Mouse (Mus musculus) lung, embryonic 14.5 days (tissue): ENCODE data around the gene Cryba4. TPM values are rescaled to one million over a fixed set of nuclear protein-coding genes. Genes with fewer than 3 reads are reported as not detected.

Source experiments
- ATAC-seq: fragments of 200-750 bp; cut with Nextera tagmentation; 2 replicates; pipeline ENCODE4 v1.8.0; 2017; ENCODE audit warnings: mild to moderate bottlenecking, moderate TSS enrichment, moderate library complexity; ENCODE audit not compliant: insufficient read depth
- DNase-seq: peaks from one replicate; pipeline ENCODE4 v3.0.0-alpha.2; 2015
- H3K27ac ChIP-seq: fragments of 300-500 bp; sonication (generic); 2 replicates; pipeline ENCODE4 v1.5.1; 2014; ENCODE audit warnings: low read depth, mild to moderate bottlenecking, moderate library complexity
- H3K27me3 ChIP-seq: fragments of 300-500 bp; sonication (generic); 2 replicates; pipeline ENCODE4 v1.6.1; 2014; ENCODE audit warnings: low read length, control low read depth; ENCODE audit not compliant: insufficient read depth
- H3K36me3 ChIP-seq: fragments of 300-500 bp; sonication (generic); 2 replicates; pipeline ENCODE4 v1.6.1; 2014; ENCODE audit warnings: control low read depth; ENCODE audit not compliant: insufficient read depth
- H3K4me1 ChIP-seq: fragments of 300-500 bp; sonication (generic); 2 replicates; pipeline ENCODE4 v1.6.1; 2014; ENCODE audit warnings: antibody characterized with exemption, control low read depth; ENCODE audit not compliant: insufficient read depth
- H3K4me2 ChIP-seq: fragments of 300-500 bp; sonication (generic); 2 replicates; pipeline ENCODE4 v1.6.1; 2014; ENCODE audit warnings: mild to moderate bottlenecking
- H3K4me3 ChIP-seq: fragments of 300-500 bp; sonication (generic); 2 replicates; pipeline ENCODE4 v1.5.1; 2014; ENCODE audit warnings: low read depth, low read length
- H3K9ac ChIP-seq: fragments of 300-500 bp; sonication (generic); 2 replicates; pipeline ENCODE4 v1.6.1; 2014
- H3K9me3 ChIP-seq: fragments of 300-500 bp; sonication (generic); 2 replicates; pipeline ENCODE4 v1.6.1; 2016; ENCODE audit warnings: low read depth, low read length, control low read depth
- CTCF ChIP-seq: IDR thresholded peaks from 2 replicates; pipeline ENCODE4 v1.5.1; 2016; ENCODE audit warnings: antibody characterized with exemption, low read depth
- WGBS: fragments of 180-500 bp; shearing (Covaris S2); extraction: QIAGEN DNeasy Blood & Tissue Kit; methylation state at CpG from one replicate; pipeline ENCODE4 v1.1.7; 2014; 5-methylcytosine and 5-hydroxymethylcytosine counted together
- polyA plus RNA-seq: library from polyadenylated mRNA; unstranded; fragments of >200 nt; fragmentation: Nextera tagmentation; extraction: Ambion mirVana; gene quantifications from 2 replicates; pipeline ENCODE4 v1.2.1, GENCODE M21; 2014

The Cryba4 gene
- polyA plus RNA-seq, 1 experiment from 2014 or later, result 2.7 TPM

DNA sequence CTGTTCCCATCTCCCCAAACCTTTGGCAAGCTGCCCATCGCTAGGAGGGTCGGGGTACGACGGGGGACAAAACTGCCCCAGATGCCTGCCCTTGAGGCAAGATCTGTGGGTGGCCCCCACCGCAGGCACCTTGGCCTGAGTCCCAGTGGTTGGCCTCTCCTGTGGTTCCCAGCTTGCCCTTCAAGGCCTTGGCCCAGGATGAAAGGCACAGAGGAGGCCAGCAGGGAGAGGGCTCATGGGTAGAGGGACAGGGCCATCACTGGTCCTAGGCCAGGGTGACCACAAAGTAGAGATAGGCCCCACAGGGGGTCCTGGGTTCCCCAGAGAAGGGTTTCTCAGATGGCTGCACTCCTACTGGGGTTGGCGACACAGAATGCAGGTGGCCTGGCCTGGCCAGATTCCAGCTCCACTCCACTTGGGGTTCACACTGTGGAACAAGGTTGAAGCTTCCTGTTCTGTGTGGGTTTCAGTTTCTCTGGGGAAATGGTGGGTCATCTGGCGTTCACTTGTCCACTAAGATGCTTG is 2.0 kb upstream of the Cryba4 start:
- H3K27me3 ChIP-seq, result no peaks in the 10 kb centered on the region
- DNase-seq (peak; percentile 34), ATAC-seq (peak; percentile 26; the same call in 1 of the 2 replicates)
- no peaks in the 10 kb centered on the region; the same call in 1 of the 2 replicates for H3K4me1 ChIP-seq
- H3K9me3 ChIP-seq, result no peaks in the 10 kb centered on the region
- H3K36me3 ChIP-seq, result no peaks in the 10 kb centered on the region
- WGBS, result 52% methylated on average over 7 of the region's 7 CpGs
- H3K27ac ChIP-seq, result no peak overlapping the region
- no peak overlapping the region for H3K9ac ChIP-seq
- no peak overlapping the region for H3K4me3 ChIP-seq
- H3K4me2 ChIP-seq, result no peak overlapping the region
- TF ChIP-seq CTCF, result no peak

DNA sequence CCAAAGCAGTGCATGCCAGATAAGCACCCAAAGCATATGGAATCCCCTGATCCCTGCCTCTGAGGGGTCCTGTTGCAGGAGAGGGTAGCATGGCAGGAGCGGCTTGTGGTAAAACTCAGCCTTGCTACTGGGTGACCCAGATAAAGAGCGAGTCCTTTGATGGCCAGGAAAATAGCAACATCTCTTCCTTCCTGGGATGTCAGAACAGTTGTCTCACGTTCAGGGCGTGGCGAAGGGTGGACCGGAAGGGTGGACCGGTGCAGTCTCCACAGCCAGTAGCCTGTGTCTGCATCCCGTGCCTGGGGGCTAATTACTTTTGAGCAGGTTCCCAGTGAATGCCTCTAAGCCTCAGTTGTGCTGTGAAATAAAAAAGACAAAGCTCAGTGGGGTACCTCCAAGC is 851 bp upstream of the Cryba4 start:
- H3K9me3 ChIP-seq, result no peaks in the 10 kb centered on the region

DNA sequence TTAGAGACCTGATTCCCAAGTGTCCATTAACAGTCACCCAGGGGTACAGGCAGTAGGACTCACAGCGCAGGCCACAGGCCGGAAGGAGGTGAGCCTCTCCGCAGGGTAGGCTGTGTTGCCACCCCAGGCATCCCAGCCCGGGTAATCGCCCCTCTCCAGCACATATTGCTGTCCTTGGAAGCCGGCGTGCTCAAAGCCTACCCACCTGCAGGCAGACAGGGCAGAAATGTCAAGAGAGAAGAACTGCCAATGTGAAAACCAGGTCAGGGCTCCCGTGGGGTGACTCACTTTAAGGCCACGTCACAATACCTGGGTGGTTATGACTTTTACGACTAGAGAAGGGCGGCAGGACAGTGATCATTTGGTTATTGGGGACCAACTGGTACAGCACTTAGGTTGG is 3.2 kb downstream of the Cryba4 start:
- 86% methylated on average over 11 of the region's 11 CpGs for WGBS
- H3K27ac ChIP-seq, result no peak overlapping the region
- H3K27me3 ChIP-seq, result no peaks in the 10 kb centered on the region
- no peak for TF ChIP-seq CTCF
- ATAC-seq, result no peak
- H3K36me3 ChIP-seq, result no peaks in the 10 kb centered on the region
- H3K9me3 ChIP-seq, result no peaks in the 10 kb centered on the region
- no peaks in the 10 kb centered on the region; the same call in 1 of the 2 replicates for H3K4me1 ChIP-seq
- no peak overlapping the region for H3K4me2 ChIP-seq
- DNase-seq, result no peak
- H3K9ac ChIP-seq, result no peak overlapping the region
- no peak overlapping the region for H3K4me3 ChIP-seq

More for the DNA sequence above, 851 bp upstream of the Cryba4 start:
- no peak overlapping the region for H3K4me2 ChIP-seq
- TF ChIP-seq CTCF, result no peak
- no peaks in the 10 kb centered on the region for H3K36me3 ChIP-seq
- H3K27ac ChIP-seq, result no peak overlapping the region
- no peak overlapping the region for H3K9ac ChIP-seq
- no peak overlapping the region for H3K4me3 ChIP-seq
- no peak for ATAC-seq
- H3K27me3 ChIP-seq, result no peaks in the 10 kb centered on the region
- DNase-seq, result no peak
- no peaks in the 10 kb centered on the region; the same call in 1 of the 2 replicates for H3K4me1 ChIP-seq
- WGBS, result 53% methylated on average over 8 of the region's 8 CpGs

DNA sequence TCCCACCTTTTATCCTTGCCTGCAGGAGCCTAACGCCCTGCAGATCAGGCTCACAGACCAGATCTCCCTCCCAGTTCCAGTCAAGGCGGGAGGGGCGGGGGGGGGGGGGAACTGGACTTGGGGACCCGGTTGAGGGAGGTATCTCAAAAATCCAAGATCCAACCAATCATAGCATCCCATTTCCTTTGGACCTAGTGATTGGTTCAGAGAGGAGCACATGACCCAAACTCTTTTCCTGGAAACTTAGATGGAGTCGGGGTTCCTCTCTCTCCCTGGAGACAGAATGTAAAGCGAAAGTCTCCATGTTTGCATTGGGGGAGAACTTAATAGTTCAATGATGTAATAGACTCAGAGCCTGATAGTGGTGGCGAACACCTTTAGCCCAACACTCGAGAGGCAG is 4.9 kb downstream of the Cryba4 start:
- H3K27ac ChIP-seq, result no peak overlapping the region
- DNase-seq, result no peak
- H3K9ac ChIP-seq, result no peak overlapping the region
- H3K27me3 ChIP-seq, result no peaks in the 10 kb centered on the region
- no peaks in the 10 kb centered on the region for H3K4me1 ChIP-seq
- no peaks in the 10 kb centered on the region for H3K9me3 ChIP-seq
- no peak overlapping the region for H3K4me3 ChIP-seq
- TF ChIP-seq CTCF, result no peak
- no peaks in the 10 kb centered on the region for H3K36me3 ChIP-seq
- 37% methylated on average over 8 of the region's 8 CpGs for WGBS
- H3K4me2 ChIP-seq, result no peak overlapping the region
- no peak for ATAC-seq

DNA sequence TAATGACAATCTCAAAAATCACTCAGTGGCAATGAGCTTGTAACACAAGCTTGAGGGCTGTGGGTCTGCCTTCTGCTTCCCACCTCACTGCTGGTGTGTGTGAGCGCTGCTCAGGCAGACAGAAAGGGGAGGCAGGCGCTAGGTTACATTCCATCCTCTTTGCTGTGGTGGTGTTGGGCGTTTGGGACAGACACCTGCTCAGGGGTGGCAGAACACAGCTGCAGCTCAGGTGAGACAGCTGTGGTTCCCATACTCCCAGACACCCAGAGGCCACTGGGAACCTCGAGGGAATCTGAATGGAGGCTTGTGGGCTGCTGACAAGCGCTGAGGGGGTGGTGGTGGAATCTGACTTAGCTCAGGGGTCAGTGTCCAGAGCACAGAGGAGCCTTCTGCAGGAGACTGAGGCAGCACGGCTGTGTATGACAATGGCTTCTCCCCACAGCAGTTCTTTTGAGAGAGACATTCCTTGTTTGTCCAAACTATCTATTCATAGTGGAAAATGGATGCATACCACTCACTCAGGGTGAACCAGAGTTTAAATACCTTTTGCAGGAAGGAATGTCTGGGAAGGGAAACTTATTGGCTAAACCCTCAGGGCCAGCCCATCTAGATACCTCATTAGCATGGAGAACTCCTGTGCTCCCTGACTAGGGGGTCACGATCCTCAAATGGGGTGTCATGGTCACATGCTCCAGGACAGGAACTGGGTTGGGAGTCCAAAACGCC is 7.3 kb downstream of the Cryba4 start:
- Histone ChIP-seq H3K9me3 (no peaks in the 10 kb centered on the region), H3K4me1 (no peaks in the 10 kb centered on the region), H3K27ac (no peak overlapping the region), H3K27me3 (no peaks in the 10 kb centered on the region), H3K4me2 (no peak overlapping the region), H3K4me3 (no peak overlapping the region), H3K9ac (no peak overlapping the region), H3K36me3 (no peaks in the 10 kb centered on the region)
- DNase-seq (no peak), ATAC-seq (no peak)
- WGBS, result 34% methylated on average over 8 of the region's 8 CpGs
- TF ChIP-seq CTCF, result no peak

DNA sequence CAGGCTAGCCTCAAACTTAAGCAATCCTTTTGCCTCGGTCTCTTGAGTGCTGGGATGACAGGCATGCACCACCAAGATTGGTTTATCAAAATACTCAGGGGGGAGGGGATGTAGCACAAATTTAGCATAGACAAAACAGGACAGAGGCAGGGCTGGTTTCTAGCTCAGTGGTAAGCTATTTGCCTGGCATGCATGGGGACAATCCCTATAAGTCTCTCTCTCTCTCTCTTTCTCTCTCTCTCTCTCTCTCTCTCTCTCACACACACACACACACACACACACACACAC is 8.1 kb downstream of the Cryba4 start:
- no peaks in the 10 kb centered on the region for H3K9me3 ChIP-seq
- no peaks in the 10 kb centered on the region for H3K27me3 ChIP-seq
- ATAC-seq (no peak), DNase-seq (no peak)
- no peak overlapping the region for H3K4me2 ChIP-seq
- H3K27ac ChIP-seq, result no peak overlapping the region
- H3K36me3 ChIP-seq, result no peaks in the 10 kb centered on the region
- no peak for TF ChIP-seq CTCF
- no peaks in the 10 kb centered on the region for H3K4me1 ChIP-seq
- H3K4me3 ChIP-seq, result no peak overlapping the region
- WGBS, result 66% methylated on average over 1 of the region's 1 CpGs
- no peak overlapping the region for H3K9ac ChIP-seq

DNA sequence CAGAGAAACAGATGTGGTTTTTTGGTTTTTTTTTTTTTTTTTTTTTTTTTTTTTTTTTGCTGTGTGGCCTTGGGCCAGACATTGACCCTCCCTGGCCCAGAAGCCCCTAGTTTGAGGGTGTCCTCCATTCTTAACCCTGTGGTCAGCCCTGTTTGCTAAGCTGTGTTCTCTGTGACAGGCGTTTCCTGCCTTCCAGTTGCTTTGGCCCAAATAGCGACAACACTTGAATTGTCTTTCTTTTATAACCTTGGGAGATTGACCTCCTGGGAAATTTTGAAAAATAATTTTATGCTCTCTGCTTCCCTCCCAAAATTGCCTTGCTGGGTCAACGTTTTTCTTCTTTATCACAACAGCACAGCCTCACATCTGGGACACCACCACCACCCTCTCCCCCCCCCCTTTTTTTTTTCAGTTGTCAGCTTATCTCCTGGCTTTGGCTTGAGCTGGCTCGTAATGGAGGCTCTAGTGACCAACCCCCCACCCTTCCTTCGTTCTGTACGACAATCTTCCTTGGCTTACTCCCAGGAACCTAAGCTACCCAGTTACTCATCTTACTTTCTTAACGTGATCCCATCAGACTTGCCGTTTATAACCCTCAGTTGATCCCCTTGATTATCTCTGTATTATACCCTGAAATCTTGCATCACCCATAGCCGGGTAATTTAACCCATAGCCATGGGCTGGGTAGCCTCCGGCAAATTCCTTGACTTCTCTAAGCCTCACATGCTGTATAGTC is 8.6 kb downstream of the Cryba4 start:
- TF ChIP-seq CTCF, result no peak
- no peak overlapping the region for H3K27ac ChIP-seq
- H3K36me3 ChIP-seq, result no peaks in the 10 kb centered on the region
- H3K9ac ChIP-seq, result no peak overlapping the region
- DNase-seq, result no peak
- H3K27me3 ChIP-seq, result no peaks in the 10 kb centered on the region
- H3K4me2 ChIP-seq, result no peak overlapping the region
- no peak overlapping the region for H3K4me3 ChIP-seq
- 45% methylated on average over 10 of the region's 10 CpGs for WGBS
- H3K9me3 ChIP-seq, result no peaks in the 10 kb centered on the region
- no peak for ATAC-seq
- no peaks in the 10 kb centered on the region for H3K4me1 ChIP-seq
